Mouse (Mus musculus) lung, embryonic 16.5 days (tissue): Measurements from ENCODE around the gene Elmod2. TPM values are rescaled to one million over a fixed set of nuclear protein-coding genes. Genes with fewer than 3 reads are reported as not detected.
A peak's percentile ranks its signal among the peaks of the same experiment; 100 is the strongest.
"Not testable (repeated sequence)": the region's sequence is repeated elsewhere in the genome, so short reads cannot be mapped to it uniquely, and the experiment has no call there.

Source experiments
- ATAC-seq: fragments of 200-750 bp; cut with Nextera tagmentation; 2 replicates; pipeline ENCODE4 v1.8.0; 2017; ENCODE audit warnings: low read depth, mild to moderate bottlenecking, moderate library complexity
- H3K27ac ChIP-seq: fragments of 300-500 bp; sonication (generic); 2 replicates; pipeline ENCODE4 v1.5.1; 2014; ENCODE audit warnings: mild to moderate bottlenecking, control low read depth, low read length
- H3K27me3 ChIP-seq: fragments of 300-500 bp; sonication (generic); 2 replicates; pipeline ENCODE4 v1.6.1; 2014; ENCODE audit warnings: low read depth, low read length, mixed read lengths; ENCODE audit not compliant: control insufficient read depth, insufficient read depth
- H3K36me3 ChIP-seq: fragments of 300-500 bp; sonication (generic); 2 replicates; pipeline ENCODE4 v1.6.1; 2014; ENCODE audit warnings: low read length; ENCODE audit not compliant: control insufficient read depth, insufficient read depth
- H3K4me1 ChIP-seq: fragments of 300-500 bp; sonication (generic); replicated peaks from 2 replicates; pipeline ENCODE4 v1.6.1; 2014; ENCODE audit warnings: low read length, mixed read lengths; ENCODE audit not compliant: control insufficient read depth, insufficient read depth
- H3K4me2 ChIP-seq: fragments of 300-500 bp; sonication (generic); 2 replicates; pipeline ENCODE4 v1.6.1; 2014; ENCODE audit warnings: low read depth, low read length, control low read depth
- H3K4me3 ChIP-seq: fragments of 300-500 bp; sonication (generic); 2 replicates; pipeline ENCODE4 v1.5.1; 2014; ENCODE audit warnings: mild to moderate bottlenecking, low read length, control low read depth
- H3K9ac ChIP-seq: fragments of 300-500 bp; sonication (generic); 2 replicates; pipeline ENCODE4 v1.6.1; 2014; ENCODE audit warnings: low read length, control low read depth
- H3K9me3 ChIP-seq: fragments of 300-500 bp; sonication (generic); 2 replicates; pipeline ENCODE4 v1.6.1; 2016; ENCODE audit warnings: low read length; ENCODE audit not compliant: control insufficient read depth
- WGBS: fragments of 180-500 bp; shearing (Covaris S2); extraction: QIAGEN DNeasy Blood & Tissue Kit; methylation state at CpG from one replicate; pipeline ENCODE4 v1.1.7; 2014; 5-methylcytosine and 5-hydroxymethylcytosine counted together
- polyA plus RNA-seq: library from polyadenylated mRNA; unstranded; fragments of >200 nt; fragmentation: Nextera tagmentation; extraction: Ambion mirVana; gene quantifications from 2 replicates; pipeline ENCODE4 v1.2.1, GENCODE M21; 2015

The Elmod2 gene
- polyA plus RNA-seq, 1 experiment from 2014 or later = 16.5 TPM

- peaks cover 1% of the 10 kb centered on the region; the same call in 1 of the 2 replicates for H3K36me3 ChIP-seq
- peak overlapping the region; percentile 78 for H3K4me3 ChIP-seq
- H3K27me3 ChIP-seq = no peaks in the 10 kb centered on the region
- H3K9me3 ChIP-seq = no peaks in the 10 kb centered on the region
- no peak for ATAC-seq
- H3K4me1 ChIP-seq = 0 out of 2 replicates have a peak, but pooled peaks cover 2% of the 10 kb centered on the region
- peak overlapping the region; percentile 74 for H3K4me2 ChIP-seq
- peak overlapping the region; percentile 60 for H3K9ac ChIP-seq
- WGBS = 14% methylated on average over 7 of the region's 7 CpGs
- no peak overlapping the region for H3K27ac ChIP-seq
Measured at GRCm38 (mm10) chr8:83332864-83333263, 578 bp upstream of the Elmod2 start.

GRCm38 (mm10) chr8:83331567-83331898 is 753 bp downstream of the Elmod2 start:
- H3K9me3 ChIP-seq = no peaks in the 10 kb centered on the region
- H3K36me3 ChIP-seq = peaks cover 3% of the 10 kb centered on the region
- H3K4me1 ChIP-seq = 0 out of 2 replicates have a peak, but pooled peaks cover 2% of the 10 kb centered on the region
- H3K9ac ChIP-seq = peak overlapping the region; percentile 79
- WGBS = 8% methylated on average over 7 of the region's 7 CpGs
- no peaks in the 10 kb centered on the region for H3K27me3 ChIP-seq
- ATAC-seq = no peak
- H3K27ac ChIP-seq = no peak overlapping the region
- H3K4me3 ChIP-seq = peak overlapping the region; percentile 78
- H3K4me2 ChIP-seq = peak overlapping the region; percentile 75

GRCm38 (mm10) chr8:83327889-83328288 is 4.4 kb downstream of the Elmod2 start:
- H3K9me3 ChIP-seq = no peaks in the 10 kb centered on the region
- 0 out of 2 replicates have a peak, but pooled peaks cover under 1% of the 10 kb centered on the region for H3K4me1 ChIP-seq
- no peak overlapping the region for H3K4me3 ChIP-seq
- WGBS = 87% methylated on average over 5 of the region's 5 CpGs
- no peak for ATAC-seq
- no peaks in the 10 kb centered on the region for H3K27me3 ChIP-seq
- no peak overlapping the region for H3K4me2 ChIP-seq
- no peak overlapping the region for H3K27ac ChIP-seq
- H3K36me3 ChIP-seq = peaks cover 3% of the 10 kb centered on the region
- no peak overlapping the region for H3K9ac ChIP-seq

- H3K36me3 ChIP-seq = peaks cover 7% of the 10 kb centered on the region
- WGBS = 90% methylated on average over 2 of the region's 2 CpGs
Measured at GRCm38 (mm10) chr8:83323056-83323455, 9.2 kb downstream of the Elmod2 start.

DNA sequence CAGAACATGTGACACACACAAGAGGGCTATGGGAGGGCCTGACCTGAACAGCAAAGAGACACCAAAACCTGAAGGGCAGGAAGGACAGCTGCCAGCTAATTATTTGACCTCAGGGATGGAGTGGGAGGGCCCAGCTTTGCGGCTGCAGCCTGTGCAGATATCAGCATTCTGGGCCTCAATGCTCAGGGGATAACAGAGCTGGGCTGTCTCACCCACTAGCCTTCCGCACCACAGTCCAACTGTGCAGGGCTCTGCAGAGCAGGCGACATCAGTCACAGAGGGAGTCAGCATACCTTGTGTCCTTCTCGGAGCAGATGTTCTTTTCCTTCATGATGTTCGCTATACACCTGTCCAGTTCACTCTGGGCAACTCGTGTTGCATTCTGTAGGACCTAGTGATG is 9.9 kb downstream of the Elmod2 start:
- no peak overlapping the region for H3K9ac ChIP-seq
- H3K9me3 ChIP-seq = no peaks in the 10 kb centered on the region
- H3K36me3 ChIP-seq = peaks cover 8% of the 10 kb centered on the region
- H3K4me1 ChIP-seq = no peaks in the 10 kb centered on the region
- no peak overlapping the region for H3K4me2 ChIP-seq
- no peak overlapping the region for H3K27ac ChIP-seq
- H3K4me3 ChIP-seq = no peak overlapping the region
- H3K27me3 ChIP-seq = no peaks in the 10 kb centered on the region
- 89% methylated on average over 6 of the region's 6 CpGs for WGBS
- no peak for ATAC-seq

More at GRCm38 (mm10) chr8:83323056-83323455, 9.2 kb downstream of the Elmod2 start:
- no peak for ATAC-seq
- H3K4me1 ChIP-seq = no peaks in the 10 kb centered on the region
- no peak overlapping the region for H3K9ac ChIP-seq
- H3K4me2 ChIP-seq = no peak overlapping the region
- no peaks in the 10 kb centered on the region for H3K27me3 ChIP-seq
- no peak overlapping the region for H3K4me3 ChIP-seq
- no peak overlapping the region for H3K27ac ChIP-seq
- no peaks in the 10 kb centered on the region for H3K9me3 ChIP-seq

DNA sequence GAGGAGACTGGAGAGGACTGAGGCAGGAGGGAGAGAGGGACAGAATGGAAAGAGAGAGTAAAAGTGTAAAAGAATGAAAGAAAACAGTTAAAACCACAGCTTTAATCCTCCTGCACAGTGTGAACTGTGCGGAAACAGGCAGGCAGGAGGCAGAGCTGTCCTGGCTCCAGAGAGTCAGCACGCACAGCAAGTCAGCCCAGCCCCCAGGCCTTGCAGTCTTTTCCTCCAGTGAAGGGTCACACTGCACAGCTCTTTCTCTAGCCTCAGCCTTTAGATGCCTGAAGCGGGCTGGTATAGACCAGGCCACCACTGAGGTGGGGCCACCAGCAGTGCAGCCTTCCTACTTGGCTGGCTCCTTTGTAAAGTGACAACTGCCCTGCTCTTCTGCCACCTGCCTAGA is 11.7 kb downstream of the Elmod2 start:
- Histone ChIP-seq H3K36me3 (peaks cover 11% of the 10 kb centered on the region), H3K4me3 (no peak overlapping the region)
- WGBS = 96% methylated on average over 3 of the region's 3 CpGs

DNA sequence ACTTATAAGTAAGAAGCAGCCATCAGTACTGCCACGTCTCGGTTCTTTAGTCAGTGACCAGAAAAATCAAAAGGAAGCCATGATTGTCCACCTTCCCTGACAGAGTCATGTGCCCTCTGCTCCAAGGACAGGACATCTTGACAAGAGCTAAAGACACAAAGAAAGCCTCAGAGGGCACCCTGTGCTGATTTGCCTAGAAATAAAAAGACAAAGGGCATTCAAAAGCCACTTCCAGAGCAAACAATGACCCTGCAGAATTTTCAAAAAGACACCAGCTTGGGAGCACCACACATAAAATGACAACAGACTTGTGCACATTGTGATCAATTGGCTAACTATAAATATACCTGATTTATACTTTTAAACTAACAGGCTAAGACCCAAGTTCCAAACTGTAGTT is 16.6 kb downstream of the Elmod2 start:
- H3K27ac ChIP-seq = no peak overlapping the region
- H3K9ac ChIP-seq = no peak overlapping the region
- H3K4me1 ChIP-seq = no peaks in the 10 kb centered on the region
- H3K4me2 ChIP-seq = no peak overlapping the region
- no peaks in the 10 kb centered on the region for H3K9me3 ChIP-seq
- H3K4me3 ChIP-seq = no peak overlapping the region
- ATAC-seq = no peak
- H3K27me3 ChIP-seq = no peaks in the 10 kb centered on the region
- WGBS = 82% methylated on average over 2 of the region's 2 CpGs
- H3K36me3 ChIP-seq = peaks cover 13% of the 10 kb centered on the region

More for the DNA sequence above, 11.7 kb downstream of the Elmod2 start:
- Histone ChIP-seq H3K27ac (no peak overlapping the region), H3K4me2 (no peak overlapping the region), H3K9me3 (no peaks in the 10 kb centered on the region), H3K4me1 (no peaks in the 10 kb centered on the region), H3K27me3 (no peaks in the 10 kb centered on the region), H3K9ac (no peak overlapping the region)
- ATAC-seq = no peak

DNA sequence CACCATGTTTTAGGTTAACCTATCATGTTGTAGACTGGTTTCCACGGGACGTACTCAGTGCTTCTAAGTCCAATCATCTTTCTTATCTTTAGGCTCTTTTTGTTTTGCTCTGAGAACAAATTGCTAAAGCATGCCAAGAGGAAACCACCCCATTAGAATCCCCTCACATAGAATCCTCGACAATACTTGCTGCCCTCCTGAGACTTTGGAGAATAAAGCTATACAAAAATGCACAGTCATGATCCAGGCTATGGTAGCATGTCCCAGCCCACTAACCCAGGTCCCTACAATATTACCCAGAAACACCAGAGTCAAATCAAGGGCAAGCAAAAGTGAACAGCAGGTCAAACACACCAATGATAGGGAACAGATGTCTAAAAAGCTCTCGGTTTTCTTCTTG is 17.2 kb downstream of the Elmod2 start:
- not testable (repeated sequence) for H3K9me3 ChIP-seq, ATAC-seq

DNA sequence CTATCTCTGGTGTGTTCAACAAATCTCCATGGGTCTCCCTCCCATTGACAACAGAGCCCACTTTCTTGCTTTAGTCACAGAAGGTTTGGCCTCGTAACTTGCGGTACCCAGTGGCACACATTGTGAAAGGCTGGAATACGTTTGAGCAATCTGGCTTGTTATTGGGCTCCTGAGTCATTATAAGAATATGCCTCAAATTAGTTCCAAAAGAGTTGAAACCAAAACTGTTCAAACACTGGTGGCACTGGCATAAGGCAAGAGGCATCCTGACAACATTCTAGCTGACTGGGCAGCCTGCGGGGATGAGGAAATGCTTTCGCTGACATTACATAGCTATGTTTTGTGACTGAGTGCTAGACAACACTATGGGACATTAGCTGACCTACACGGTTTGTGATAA is 22.4 kb downstream of the Elmod2 start:
- H3K4me1 ChIP-seq = no peaks in the 10 kb centered on the region
- no peak for ATAC-seq
- H3K36me3 ChIP-seq = no peaks in the 10 kb centered on the region; the same call in 1 of the 2 replicates
- H3K9ac ChIP-seq = no peak overlapping the region
- WGBS = 89% methylated on average over 6 of the region's 6 CpGs
- no peak overlapping the region for H3K4me3 ChIP-seq
- no peak overlapping the region for H3K27ac ChIP-seq
- H3K9me3 ChIP-seq = no peaks in the 10 kb centered on the region
- H3K27me3 ChIP-seq = no peaks in the 10 kb centered on the region
- no peak overlapping the region for H3K4me2 ChIP-seq

More for the DNA sequence above, 17.2 kb downstream of the Elmod2 start:
- H3K4me1 ChIP-seq, H3K27ac ChIP-seq, H3K4me2 ChIP-seq, H3K4me3 ChIP-seq, H3K27me3 ChIP-seq, H3K9ac ChIP-seq: not testable (repeated sequence)
- 78% methylated on average over 4 of the region's 4 CpGs for WGBS
- peaks cover 13% of the 10 kb centered on the region for H3K36me3 ChIP-seq

GRCm38 (mm10) chr8:83304946-83305345 is 27.3 kb downstream of the Elmod2 start:
- Histone ChIP-seq H3K27me3 (no peaks in the 10 kb centered on the region), H3K9me3 (0 out of 2 replicates have a peak, but pooled peaks cover 2% of the 10 kb centered on the region), H3K4me1 (no peaks in the 10 kb centered on the region), H3K9ac (no peak overlapping the region), H3K4me2 (no peak overlapping the region), H3K27ac (no peak overlapping the region), H3K4me3 (no peak overlapping the region), H3K36me3 (no peaks in the 10 kb centered on the region)
- WGBS = 100% methylated on average over 1 of the region's 1 CpGs
- ATAC-seq = no peak
